Mouse (Mus musculus) R1 (cell line): ENCODE measurements at regions not wholly inside any gene's neighbourhood (a gene's known extent, or its start where the extent isn't known, plus 50 kb on each side); places are given as distances from the start of the nearest gene placed in this dataset.
A peak's percentile ranks its signal among the peaks of the same experiment; 100 is the strongest.

Experiments
- DNase-seq: peaks from one replicate; pipeline ENCODE4 v3.0.0-alpha.2; 2018; ENCODE audit warnings: low read depth, low spot score

- DNase-seq, result peak; percentile 65
Measured at GRCm38 (mm10) chr7:52510686-52511085, 495.2 kb upstream of the 1700015G11Rik start.

- DNase-seq, result no peak
Measured at GRCm38 (mm10) chr7:52507988-52508387, 492.5 kb upstream of the 1700015G11Rik start.

GRCm38 (mm10) chr7:52467135-52467534 is 451.6 kb upstream of the 1700015G11Rik start:
- DNase-seq, result peak; percentile 40

- DNase-seq, result peak; percentile 6
Measured at GRCm38 (mm10) chr7:52466585-52466984, 451.1 kb upstream of the 1700015G11Rik start.
